Mouse (Mus musculus) left cerebral cortex, adult 2 months (tissue): ENCODE results near the gene Arntl. TPM values are rescaled to one million over a fixed set of nuclear protein-coding genes. Genes with fewer than 3 reads are reported as not detected.

Experiments used
- DNase-seq, 2 experiments: peaks; one replicate each; pipeline ENCODE4 v3.0.0; 2021 to 2022; ENCODE audit warnings: low spot score in 2 of 2, mixed read lengths in 1 of 2; ENCODE audit errors: extremely low spot score in 1 of 2
- H3K27ac ChIP-seq: fragments of 200-600 bp; 2 replicates; pipeline ENCODE4 v1.8.1; 2022
- H3K4me3 ChIP-seq: fragments of 200-600 bp; 2 replicates; pipeline ENCODE4 v1.8.1; 2022
- CTCF ChIP-seq: fragments of 200-600 bp; IDR thresholded peaks from 2 replicates; pipeline ENCODE4 v1.8.1; 2022; ENCODE audit warnings: antibody characterized with exemption, mild to moderate bottlenecking, moderate library complexity
- intact Hi-C: fragments of 180-260 bp; cut with DNase I; formaldehyde crosslinking; loops from one replicate; pipeline ENCODE4 v1.15.1; 2025
- total RNA-seq, 2 experiments: library from RNA; stranded (reverse); gene quantifications; 2 replicates each; pipeline ENCODE4 v1.2.3; 2021

Arntl gene
- total RNA-seq, 2 experiments from 2014 or later = 41.6 to 50.4 TPM

DNA sequence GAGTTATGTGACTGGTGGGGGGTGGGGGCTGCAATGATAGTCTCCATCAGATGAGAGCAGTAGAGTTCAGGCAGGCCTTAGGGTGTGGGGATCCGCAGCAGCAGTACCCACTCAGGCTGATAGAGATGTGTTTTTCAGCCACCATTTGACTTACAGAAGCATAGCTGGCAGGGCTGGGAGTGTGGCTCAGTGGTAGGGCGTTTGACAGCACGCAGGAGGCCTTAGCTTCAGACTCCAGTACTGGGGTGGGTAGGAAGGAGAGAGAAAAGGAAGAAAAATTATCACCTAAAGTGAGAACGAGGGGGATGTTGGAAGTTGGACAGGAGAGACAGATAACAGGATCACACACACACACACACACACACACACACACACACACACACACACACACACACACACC, 71.2 kb downstream of the Arntl start:
- intact Hi-C loops = no loop called here
- TF ChIP-seq CTCF = no peak
- Histone ChIP-seq H3K27ac (no peak overlapping the region), H3K4me3 (no peak overlapping the region)
- no peak for DNase-seq

DNA sequence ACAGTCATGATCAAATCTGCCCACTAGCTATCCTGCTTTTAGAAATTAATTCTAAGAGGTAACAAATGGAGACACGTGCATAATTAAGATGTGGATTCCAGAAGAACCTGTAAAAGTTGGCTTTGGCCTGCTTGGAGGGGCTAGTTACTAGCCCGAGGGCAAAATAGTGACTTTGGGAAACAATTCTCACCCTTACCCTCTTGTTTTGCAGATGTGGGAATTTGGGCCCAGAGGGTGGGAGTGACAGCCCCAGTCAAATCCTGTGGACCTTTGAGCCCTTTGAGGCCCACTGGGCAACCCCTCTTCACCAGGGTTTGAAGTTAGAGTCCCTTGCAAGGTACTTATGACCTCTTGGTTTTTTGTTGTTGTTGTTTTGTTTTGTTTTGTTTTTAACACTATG, 72.0 kb downstream of the Arntl start:
- intact Hi-C loops = no loop called here
- DNase-seq = no peak
- H3K27ac ChIP-seq = no peak overlapping the region
- TF ChIP-seq CTCF = no peak
- no peak overlapping the region for H3K4me3 ChIP-seq

DNA sequence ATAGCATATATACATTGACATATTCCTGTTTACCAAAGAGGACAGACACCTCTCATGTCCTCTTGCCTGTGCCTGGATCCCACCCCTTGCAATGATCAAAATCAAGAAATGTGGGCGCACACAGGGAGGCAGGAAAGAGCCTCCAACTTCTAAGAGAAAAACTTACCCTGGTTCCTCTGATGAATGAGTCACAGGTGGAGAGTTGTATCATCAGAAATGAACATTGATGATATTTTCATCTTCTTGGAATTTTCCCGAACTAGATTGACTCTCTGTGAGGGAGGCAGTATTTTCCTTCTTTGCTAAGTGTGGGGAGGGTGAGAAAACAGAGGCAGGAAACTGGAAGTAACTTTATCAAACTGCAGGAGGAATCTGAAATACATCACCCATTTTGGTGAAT, 78.1 kb downstream of the Arntl start:
- no peak for TF ChIP-seq CTCF
- Histone ChIP-seq H3K27ac (peak overlapping the region; percentile 38), H3K4me3 (no peak overlapping the region)
- intact Hi-C loops = no loop called here
- no peak for DNase-seq

DNA sequence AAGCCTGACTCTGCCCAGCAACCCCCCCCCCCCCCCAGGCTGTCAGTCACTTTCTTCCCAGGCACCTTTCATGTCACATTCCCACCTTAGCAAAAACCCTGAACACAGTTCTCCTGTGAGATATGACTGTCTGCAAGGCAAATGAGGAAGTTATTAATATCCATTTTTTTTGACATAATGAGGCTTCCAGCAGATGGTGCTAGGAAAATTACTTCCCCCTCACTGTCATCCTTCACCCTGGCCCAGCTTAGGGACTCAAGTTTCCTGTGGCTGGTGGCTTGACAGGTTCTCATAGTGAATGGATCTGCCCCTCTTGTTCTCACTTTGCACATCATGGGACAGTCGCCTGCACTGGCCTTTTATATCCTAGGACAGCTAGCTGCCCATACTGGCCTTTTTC, 81.9 kb downstream of the Arntl start:
- no peak for DNase-seq
- intact Hi-C loops = no loop called here
- H3K27ac ChIP-seq = 0 out of 2 replicates have a peak overlapping the region, but pooled peaks have one; percentile 15
- TF ChIP-seq CTCF = no peak
- H3K4me3 ChIP-seq = no peak overlapping the region

DNA sequence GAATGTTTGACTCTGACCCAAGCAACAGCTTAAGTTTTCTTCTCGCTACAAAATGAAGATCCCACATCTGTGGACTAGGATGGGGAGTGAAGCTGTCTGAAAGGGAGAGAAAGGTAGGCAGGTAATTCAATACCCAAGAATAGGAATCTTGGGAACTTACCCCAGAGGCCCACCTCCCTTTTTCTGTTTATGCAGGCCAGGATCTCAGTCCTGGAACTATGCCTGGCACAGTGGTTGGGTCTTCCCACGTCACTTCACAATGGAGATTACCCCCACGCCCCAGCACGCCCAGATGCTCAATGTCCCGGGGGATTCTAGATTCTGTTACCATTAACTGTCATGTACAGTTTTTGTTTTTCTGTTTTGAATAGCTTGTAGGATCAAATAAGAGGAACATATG, 84.5 kb downstream of the Arntl start:
- no peak overlapping the region for H3K4me3 ChIP-seq
- DNase-seq = no peak
- intact Hi-C loops = no loop called here
- no peak overlapping the region for H3K27ac ChIP-seq
- no peak for TF ChIP-seq CTCF

DNA sequence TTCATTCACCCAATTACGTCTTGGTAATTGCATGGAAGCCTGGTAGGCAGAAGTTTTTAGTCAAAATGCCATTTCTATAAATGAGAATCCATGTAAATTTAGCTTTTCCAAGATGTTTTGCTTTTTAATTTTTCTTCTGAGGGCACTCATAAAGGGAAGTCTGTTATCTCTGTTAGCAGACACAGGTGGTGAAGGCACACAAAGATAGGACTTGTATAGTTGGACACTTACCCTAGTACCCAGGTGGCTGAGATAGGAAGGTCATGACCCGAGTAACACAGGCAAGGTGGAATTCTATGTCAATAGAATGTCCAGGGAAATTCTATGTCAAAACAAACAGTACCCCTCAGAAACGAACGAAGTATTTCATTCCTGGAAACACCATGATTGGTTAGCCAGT, 84.9 kb downstream of the Arntl start:
- intact Hi-C loops = no loop called here
- no peak for TF ChIP-seq CTCF

DNA sequence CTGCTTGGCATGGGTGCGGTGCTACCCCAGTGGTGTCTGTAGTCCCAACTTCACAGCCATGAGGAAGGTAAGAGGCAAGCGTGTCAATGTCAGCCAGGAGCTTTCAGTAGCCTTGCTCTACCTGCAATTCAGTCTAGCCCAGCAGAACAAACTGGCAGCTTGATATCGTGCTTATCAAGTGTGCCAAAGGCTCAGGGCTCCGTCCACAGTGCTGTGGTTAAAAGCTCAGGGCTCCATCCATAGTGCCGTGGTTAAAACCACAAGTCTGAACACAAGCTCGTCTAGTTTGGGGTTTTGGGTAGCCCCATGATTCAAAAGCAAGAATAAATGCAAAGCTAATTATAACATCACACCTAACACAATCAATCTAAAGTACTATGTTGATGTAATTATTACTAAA, 87.3 kb downstream of the Arntl start:
- intact Hi-C loops = no loop called here
- no peak for TF ChIP-seq CTCF
- no peak overlapping the region for H3K4me3 ChIP-seq
- H3K27ac ChIP-seq = no peak overlapping the region
- no peak for DNase-seq

More for the DNA sequence above, 84.9 kb downstream of the Arntl start:
- DNase-seq = no peak
- H3K27ac ChIP-seq = no peak overlapping the region
- H3K4me3 ChIP-seq = no peak overlapping the region

DNA sequence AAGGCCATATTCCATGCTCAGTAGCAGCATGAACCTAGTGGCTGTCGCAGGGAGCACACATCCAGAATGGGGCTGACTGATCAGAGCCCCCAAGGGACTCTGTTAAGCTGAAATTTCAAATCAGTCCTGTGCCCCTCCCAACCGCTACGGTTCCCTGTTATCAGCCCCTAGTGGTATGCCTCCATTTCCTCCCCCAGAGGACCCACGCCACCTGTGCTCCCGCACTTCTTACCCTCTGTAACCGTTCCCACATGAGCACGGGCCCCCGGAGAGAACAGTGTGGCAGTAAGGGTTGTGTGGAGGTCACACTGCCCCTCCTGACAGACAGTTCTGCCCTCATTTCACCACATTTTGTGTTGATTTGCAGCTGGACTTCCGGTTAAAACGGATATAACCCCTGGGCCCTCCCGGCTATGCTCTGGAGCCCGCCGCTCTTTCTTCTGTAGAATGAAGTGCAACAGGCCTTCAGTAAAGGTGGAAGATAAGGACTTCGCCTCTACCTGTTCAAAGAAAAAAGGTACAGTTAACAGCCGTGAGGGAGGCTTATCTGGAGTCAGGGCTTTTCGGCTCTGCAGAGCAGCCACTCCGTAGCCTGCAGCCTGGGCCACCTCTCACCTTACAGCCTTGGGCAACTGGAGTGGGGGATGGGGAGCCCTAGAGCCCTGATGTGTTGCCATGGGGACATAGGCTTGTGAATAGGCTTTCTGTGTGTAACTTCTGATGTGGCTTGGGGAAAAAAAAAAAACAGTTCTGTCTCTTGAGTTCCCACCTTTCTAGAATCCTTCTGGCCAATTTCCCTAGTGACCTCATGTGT, 88.0 kb downstream of the Arntl start:
- no peak overlapping the region for H3K27ac ChIP-seq
- no peak overlapping the region for H3K4me3 ChIP-seq
- no peak for DNase-seq
- TF ChIP-seq CTCF = no peak; the same call in 1 of the 2 replicates
- intact Hi-C loops = no loop called here

DNA sequence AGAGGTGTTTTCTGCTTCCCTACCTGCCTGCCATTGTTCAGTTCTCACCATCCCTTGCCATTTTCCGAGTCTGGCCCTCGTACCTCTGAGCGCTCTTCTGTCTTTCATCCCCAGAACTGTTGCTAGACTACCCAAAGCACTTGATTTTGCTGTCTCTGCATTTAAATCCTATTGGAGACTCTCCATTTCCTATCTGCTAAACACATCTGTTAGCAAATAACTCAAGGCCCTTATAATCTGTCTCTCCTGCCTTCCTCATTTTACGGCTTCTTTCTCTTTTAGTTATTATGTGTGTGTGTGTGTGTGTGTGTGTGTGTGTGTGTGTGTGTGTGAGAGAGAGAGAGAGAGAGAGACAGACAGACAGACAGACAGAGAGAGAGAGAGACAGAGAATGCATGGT, 90.5 kb downstream of the Arntl start:
- DNase-seq = no peak
- Histone ChIP-seq H3K27ac (no peak overlapping the region), H3K4me3 (no peak overlapping the region)
- intact Hi-C loops = no loop called here
- no peak for TF ChIP-seq CTCF

DNA sequence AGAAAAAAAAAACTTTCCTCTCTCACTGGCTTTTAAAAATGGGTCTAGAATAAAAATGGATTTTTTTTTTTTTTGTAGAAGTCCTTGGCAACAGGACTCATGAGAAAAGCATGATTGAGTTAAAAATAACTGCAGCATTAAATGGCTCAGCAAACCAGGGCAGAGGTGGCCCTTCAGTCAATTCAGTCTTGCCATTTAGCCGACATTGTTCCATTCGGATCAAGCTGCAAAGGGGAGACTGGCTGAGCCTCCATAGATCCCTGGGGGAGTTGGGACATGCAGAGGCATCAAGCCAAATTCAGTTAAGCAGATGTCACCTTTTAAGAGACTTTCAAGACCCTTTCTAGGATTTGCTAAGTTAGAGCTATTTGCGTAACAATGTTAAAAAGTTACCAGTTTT, 102.9 kb downstream of the Arntl start:
- peak in 1 of 2 experiments; percentile 6 for DNase-seq
- peak overlapping the region; percentile 53; the same call in 1 of the 2 replicates for H3K27ac ChIP-seq
- H3K4me3 ChIP-seq = no peak overlapping the region
- no peak for TF ChIP-seq CTCF
- intact Hi-C loops = no loop called here

DNA sequence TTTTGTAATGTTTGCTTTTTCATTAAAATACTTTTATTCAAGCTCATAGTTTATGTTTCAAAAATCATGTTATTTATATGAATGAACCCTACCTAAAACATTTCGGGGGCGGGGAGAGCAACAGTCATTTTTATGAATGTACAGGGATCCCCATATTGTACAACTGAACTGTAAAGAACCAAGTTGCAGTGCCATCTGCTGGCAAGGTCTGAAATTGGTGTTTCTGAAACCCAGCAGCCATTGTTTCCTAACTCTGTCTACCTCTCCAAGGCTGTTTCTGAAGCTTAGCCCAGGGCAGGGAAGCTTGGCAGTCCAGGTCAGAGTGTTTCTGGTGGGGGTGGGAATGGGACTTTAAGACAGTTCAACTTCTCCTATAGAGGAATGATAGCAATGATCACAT, 104.5 kb downstream of the Arntl start:
- TF ChIP-seq CTCF = peak; percentile 76
- Histone ChIP-seq H3K27ac (no peak overlapping the region), H3K4me3 (no peak overlapping the region)
- peak; percentile 65 to 72 for DNase-seq
- intact Hi-C loops = loop anchor here (1.0 to 2.0 kb wide), 2 partner anchors 168 to 391 kb away; no protein-coding TSS in a partner anchor

DNA sequence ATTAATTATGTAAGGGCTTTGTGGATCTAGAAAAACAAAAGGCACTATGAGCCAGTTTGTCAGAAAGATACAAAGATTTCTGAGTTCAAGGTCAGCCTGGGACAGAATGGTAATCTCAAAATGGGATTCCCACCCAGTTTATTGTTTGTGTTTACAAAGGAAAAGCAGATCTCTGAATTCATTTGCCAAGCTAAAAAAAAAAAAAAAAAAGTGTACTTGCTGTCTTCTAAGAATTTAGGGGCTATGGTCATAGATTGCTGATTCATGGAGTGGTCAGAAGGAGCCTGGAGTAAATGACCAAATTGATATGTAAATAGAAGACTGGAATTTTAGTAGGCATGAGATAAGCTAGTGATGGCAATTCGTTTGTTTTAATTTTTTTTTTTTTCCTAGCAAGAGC, 112.9 kb downstream of the Arntl start:
- Histone ChIP-seq H3K4me3 (no peak overlapping the region), H3K27ac (no peak overlapping the region; the same call in 1 of the 2 replicates)
- no peak for DNase-seq
- intact Hi-C loops = no loop called here
- TF ChIP-seq CTCF = no peak

DNA sequence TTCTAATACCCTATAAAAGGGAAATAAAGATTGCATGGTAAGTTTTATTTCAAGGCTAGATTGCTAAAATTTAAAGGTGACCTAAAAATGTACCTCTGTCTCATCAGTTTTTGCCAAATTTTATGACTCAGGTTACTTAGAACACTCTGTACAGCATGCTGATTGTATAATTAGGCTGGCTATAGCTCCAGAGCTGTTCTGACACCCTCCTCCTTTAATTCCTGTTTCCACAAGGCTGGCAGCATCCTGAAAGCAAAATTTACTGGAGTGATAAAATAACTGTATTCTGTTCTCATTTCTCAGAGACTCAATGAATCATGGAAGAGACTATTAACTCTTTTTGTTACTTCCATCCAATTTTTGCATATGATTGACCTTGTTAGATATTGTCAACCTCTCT, 126.8 kb downstream of the Arntl start:
- no peak overlapping the region for H3K4me3 ChIP-seq
- no peak for TF ChIP-seq CTCF
- no peak for DNase-seq
- peak overlapping the region; percentile 82 for H3K27ac ChIP-seq
- intact Hi-C loops = no loop called here
